Mouse (Mus musculus) intestine, embryonic 16.5 days (tissue): Measurements from ENCODE around the gene Fto. TPM values are rescaled to one million over a fixed set of nuclear protein-coding genes. Genes with fewer than 3 reads are reported as not detected.

Experiments used
- ATAC-seq: fragments of 200-750 bp; cut with Nextera tagmentation; 2 replicates; pipeline ENCODE4 v1.8.0; 2017; ENCODE audit warnings: moderate TSS enrichment, moderate library complexity
- H3K27ac ChIP-seq: fragments of 300-500 bp; sonication (generic); 2 replicates; pipeline ENCODE4 v1.5.1; 2014; ENCODE audit warnings: mild to moderate bottlenecking, low read length
- H3K27me3 ChIP-seq: fragments of 300-500 bp; sonication (generic); replicated peaks from 2 replicates; pipeline ENCODE4 v1.6.1; 2014; ENCODE audit warnings: low read length, control low read depth, mixed read lengths; ENCODE audit not compliant: control insufficient read depth, insufficient read depth
- H3K36me3 ChIP-seq: fragments of 300-500 bp; sonication (generic); 2 replicates; pipeline ENCODE4 v1.6.1; 2014; ENCODE audit warnings: low read length, control low read depth; ENCODE audit not compliant: control insufficient read depth, insufficient read depth
- H3K4me1 ChIP-seq: fragments of 300-500 bp; sonication (generic); 2 replicates; pipeline ENCODE4 v1.6.1; 2014; ENCODE audit warnings: low read length, control low read depth, mixed read lengths; ENCODE audit not compliant: control insufficient read depth, insufficient read depth
- H3K4me2 ChIP-seq: fragments of 300-500 bp; sonication (generic); 2 replicates; pipeline ENCODE4 v1.6.1; 2014; ENCODE audit warnings: low read depth, low read length, control low read depth
- H3K4me3 ChIP-seq: fragments of 300-500 bp; sonication (generic); 2 replicates; pipeline ENCODE4 v1.5.1; 2014; ENCODE audit warnings: mild to moderate bottlenecking, low read length
- H3K9ac ChIP-seq: fragments of 300-500 bp; sonication (generic); 2 replicates; pipeline ENCODE4 v1.6.1; 2014; ENCODE audit warnings: low read depth, low read length
- H3K9me3 ChIP-seq: fragments of 300-500 bp; sonication (generic); 2 replicates; pipeline ENCODE4 v1.6.1; 2016; ENCODE audit warnings: low read length, control low read depth; ENCODE audit not compliant: control insufficient read depth
- WGBS: fragments of 180-500 bp; shearing (Covaris S2); extraction: QIAGEN DNeasy Blood & Tissue Kit; methylation state at CpG from one replicate; pipeline ENCODE4 v1.1.7; 2014; 5-methylcytosine and 5-hydroxymethylcytosine counted together
- polyA plus RNA-seq: library from polyadenylated mRNA; unstranded; fragments of >200 nt; fragmentation: Nextera tagmentation; extraction: Ambion mirVana; gene quantifications from 2 replicates; pipeline ENCODE4 v1.2.1, GENCODE M21; 2015

Gene Fto
- polyA plus RNA-seq, 1 experiment from 2014 or later, result 58.1 TPM

DNA sequence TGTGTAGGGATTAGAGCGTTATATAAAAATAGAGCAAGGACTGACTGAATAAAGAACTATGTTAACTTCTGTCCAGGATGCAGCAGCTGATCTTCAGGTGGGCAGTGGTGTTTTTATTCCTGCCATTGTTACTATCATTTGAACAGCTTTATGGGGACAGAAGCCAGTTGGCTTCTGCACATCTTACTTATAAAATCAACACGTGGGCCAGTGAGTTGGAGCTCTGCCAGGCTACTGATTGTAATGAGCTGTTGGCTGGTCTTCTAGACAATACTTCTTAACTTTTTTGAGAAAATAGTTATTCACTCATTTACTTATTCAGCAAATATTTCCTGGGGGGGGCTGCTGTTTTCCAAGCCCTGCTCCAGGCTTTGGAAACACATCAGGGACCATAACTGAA, 215.6 kb downstream of the Fto start:
- Histone ChIP-seq H3K4me3 (no peak overlapping the region), H3K27ac (no peak overlapping the region), H3K36me3 (no peaks in the 10 kb centered on the region), H3K4me1 (peaks cover 11% of the 10 kb centered on the region), H3K27me3 (no peaks in the 10 kb centered on the region), H3K9ac (no peak overlapping the region), H3K9me3 (no peaks in the 10 kb centered on the region), H3K4me2 (no peak overlapping the region)
- no peak for ATAC-seq
- 36% methylated on average over 2 of the region's 2 CpGs for WGBS

DNA sequence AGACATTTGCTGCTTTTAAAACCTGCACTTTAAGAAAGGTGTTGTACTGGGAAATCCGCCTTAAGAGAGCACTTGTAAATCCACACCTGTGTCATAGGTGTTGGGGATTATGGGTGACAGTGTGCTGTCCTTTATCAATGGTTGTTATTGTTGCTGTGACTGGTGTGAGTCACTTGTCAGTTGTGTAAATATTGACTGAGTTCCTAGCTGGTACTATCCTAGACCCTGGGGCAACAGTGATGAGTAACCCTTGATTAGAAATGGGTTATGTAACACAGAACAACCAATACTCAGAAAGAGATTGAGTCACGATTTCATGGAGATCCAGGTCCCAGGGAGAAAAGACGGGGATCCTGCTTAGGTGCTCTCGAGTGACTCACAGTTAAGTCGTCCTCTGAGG, 216.4 kb downstream of the Fto start:
- ATAC-seq, result peak; percentile 54
- Histone ChIP-seq H3K27me3 (no peaks in the 10 kb centered on the region), H3K4me1 (peaks cover 11% of the 10 kb centered on the region), H3K9ac (no peak overlapping the region), H3K27ac (no peak overlapping the region), H3K4me2 (no peak overlapping the region), H3K9me3 (no peaks in the 10 kb centered on the region), H3K36me3 (no peaks in the 10 kb centered on the region), H3K4me3 (no peak overlapping the region)
- 71% methylated on average over 5 of the region's 5 CpGs for WGBS

DNA sequence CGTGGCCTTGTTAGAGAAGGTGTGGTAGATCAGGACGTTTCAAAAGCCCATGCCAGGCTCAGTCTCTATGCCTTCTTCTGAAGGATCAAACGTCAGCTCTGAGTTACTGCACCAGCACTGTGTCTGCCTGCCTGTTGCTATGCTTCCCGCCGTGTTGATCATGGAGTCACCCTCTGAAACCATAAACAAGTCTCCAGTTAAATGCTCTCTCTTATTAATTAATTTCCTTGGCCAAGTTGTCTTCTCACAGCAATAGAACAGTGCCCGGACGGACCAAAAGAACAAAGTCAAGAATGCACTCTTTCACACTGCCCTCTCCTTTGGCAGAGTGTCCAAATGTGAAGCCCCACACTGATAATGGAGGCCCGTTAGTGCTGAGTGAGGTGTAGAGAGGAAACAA, 217.3 kb downstream of the Fto start:
- no peak overlapping the region for H3K4me3 ChIP-seq
- no peak overlapping the region for H3K9ac ChIP-seq
- no peak overlapping the region for H3K27ac ChIP-seq
- H3K9me3 ChIP-seq, result no peaks in the 10 kb centered on the region
- ATAC-seq, result no peak
- H3K36me3 ChIP-seq, result no peaks in the 10 kb centered on the region
- peaks cover 6% of the 10 kb centered on the region for H3K4me1 ChIP-seq
- 80% methylated on average over 8 of the region's 8 CpGs for WGBS
- H3K27me3 ChIP-seq, result no peaks in the 10 kb centered on the region
- H3K4me2 ChIP-seq, result no peak overlapping the region

DNA sequence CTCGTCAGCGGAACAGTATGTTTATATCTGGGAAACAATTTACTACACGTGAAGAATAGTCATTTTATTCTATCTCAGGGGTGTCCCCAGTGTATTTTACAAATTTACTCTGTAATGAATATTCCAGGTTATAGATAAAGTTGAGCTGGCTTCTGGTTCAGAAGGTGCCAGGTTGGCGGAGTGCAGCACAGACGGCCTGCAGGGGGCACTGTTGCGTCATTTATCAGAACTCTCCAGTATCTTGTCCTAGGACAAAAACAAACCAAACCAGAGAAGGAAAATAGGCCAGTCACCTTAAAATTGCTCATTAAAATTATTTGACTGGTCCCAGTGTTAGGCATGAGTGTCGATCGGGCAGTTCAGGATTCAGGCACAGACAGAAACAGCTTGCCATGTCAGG, 218.6 kb downstream of the Fto start:
- H3K36me3 ChIP-seq, result no peaks in the 10 kb centered on the region
- WGBS, result 31% methylated on average over 8 of the region's 8 CpGs
- no peaks in the 10 kb centered on the region for H3K9me3 ChIP-seq
- H3K4me2 ChIP-seq, result no peak overlapping the region
- H3K4me1 ChIP-seq, result peaks cover 6% of the 10 kb centered on the region
- H3K27me3 ChIP-seq, result no peaks in the 10 kb centered on the region
- no peak overlapping the region for H3K4me3 ChIP-seq
- H3K27ac ChIP-seq, result no peak overlapping the region
- no peak overlapping the region for H3K9ac ChIP-seq
- no peak for ATAC-seq

DNA sequence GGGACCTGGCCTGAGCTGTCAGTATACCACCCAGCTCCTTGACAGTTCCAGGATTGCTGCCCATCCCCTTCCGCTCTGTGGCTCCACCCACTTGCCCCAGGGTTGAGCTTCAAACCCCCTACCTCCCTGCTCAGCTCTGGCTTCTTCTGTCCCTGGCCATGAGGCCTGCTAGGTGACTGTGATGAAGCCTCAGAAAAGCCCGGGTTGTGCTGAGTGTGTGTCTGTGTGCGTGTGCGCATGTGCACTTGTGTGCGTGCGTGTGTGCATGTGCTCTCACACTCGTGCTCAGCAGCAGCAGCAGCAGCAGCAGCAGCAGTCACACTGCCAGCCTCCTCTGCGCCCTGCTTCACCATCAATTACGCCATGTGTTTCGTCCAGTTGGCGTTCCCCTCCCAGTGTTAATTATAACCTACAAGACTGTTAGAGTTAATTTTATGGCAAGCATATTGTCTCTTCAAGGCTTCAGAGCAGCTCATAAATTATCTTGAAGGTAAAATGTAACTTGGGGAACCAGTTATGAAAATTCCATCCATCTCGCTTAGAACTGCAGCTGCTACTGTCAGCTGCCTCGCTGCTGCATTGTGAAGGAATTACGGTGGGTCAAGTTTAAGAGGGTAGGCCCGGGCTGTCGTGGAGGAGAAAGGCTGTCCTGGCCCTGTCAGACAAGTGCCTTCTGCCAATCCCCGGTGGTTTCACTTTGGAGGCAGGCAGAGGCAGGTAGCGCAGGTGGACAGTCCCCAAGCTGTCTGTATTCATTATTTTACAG, 219.5 kb downstream of the Fto start:
- Histone ChIP-seq H3K4me1 (peaks cover 6% of the 10 kb centered on the region), H3K9ac (no peak overlapping the region), H3K9me3 (no peaks in the 10 kb centered on the region), H3K36me3 (no peaks in the 10 kb centered on the region), H3K4me2 (no peak overlapping the region), H3K27ac (no peak overlapping the region), H3K4me3 (no peak overlapping the region), H3K27me3 (no peaks in the 10 kb centered on the region)
- whole genome bisulfite sequencing, result 66% methylated on average over 18 of the region's 18 CpGs
- peak; percentile 61; the same call in 1 of the 2 replicates for ATAC-seq

DNA sequence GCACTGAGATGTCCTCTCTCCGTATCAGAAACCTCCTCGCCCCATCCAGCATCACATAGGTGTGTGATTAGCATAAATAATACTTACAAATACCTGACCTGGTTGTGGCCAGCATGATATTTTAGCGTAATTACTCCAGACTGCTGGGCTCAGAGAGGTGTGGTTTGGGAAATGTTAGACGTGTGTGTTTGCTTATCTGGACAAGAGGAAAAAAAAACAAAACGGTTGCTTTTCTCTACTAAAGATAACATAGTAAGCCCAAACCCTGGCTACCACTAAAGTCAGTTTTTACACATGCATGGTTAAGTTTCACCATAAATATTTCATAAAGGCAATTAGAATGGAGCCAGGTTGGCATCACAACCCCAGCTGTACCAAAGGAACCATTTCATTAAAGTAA, 221.4 kb downstream of the Fto start:
- H3K36me3 ChIP-seq, result no peaks in the 10 kb centered on the region
- ATAC-seq, result no peak
- 80% methylated on average over 5 of the region's 5 CpGs for WGBS

DNA sequence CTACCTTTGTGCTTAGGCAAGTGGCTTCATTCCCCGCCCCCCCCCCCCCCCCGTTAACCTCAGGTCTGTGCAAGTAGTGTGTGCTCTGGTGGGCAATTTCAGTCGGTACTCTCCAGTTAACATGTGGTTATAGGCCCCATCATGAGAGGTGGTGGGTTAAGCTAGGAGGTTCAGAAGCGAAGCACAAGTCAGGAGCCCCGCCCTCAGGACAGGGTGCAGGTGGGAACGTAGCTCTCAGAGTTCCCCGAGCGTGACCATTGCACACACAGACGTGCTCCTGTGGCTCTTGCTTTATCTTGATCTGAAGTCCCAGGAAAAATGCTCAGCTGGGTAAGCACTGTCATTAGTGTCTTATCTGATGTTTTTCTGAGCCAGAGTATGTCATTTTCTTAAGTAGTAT, 224.8 kb downstream of the Fto start:
- peak; percentile 60; the same call in 1 of the 2 replicates for ATAC-seq
- WGBS, result 67% methylated on average over 9 of the region's 9 CpGs
- Histone ChIP-seq H3K9ac (no peak overlapping the region), H3K36me3 (peaks cover 2% of the 10 kb centered on the region; the same call in 1 of the 2 replicates), H3K4me2 (no peak overlapping the region), H3K4me3 (no peak overlapping the region), H3K4me1 (no peaks in the 10 kb centered on the region; the same call in 1 of the 2 replicates), H3K27ac (no peak overlapping the region), H3K9me3 (no peaks in the 10 kb centered on the region), H3K27me3 (no peaks in the 10 kb centered on the region)

More for the DNA sequence above, 221.4 kb downstream of the Fto start:
- Histone ChIP-seq H3K4me2 (no peak overlapping the region), H3K9me3 (no peaks in the 10 kb centered on the region), H3K27ac (no peak overlapping the region), H3K4me1 (peaks cover 3% of the 10 kb centered on the region; the same call in 1 of the 2 replicates), H3K9ac (no peak overlapping the region), H3K4me3 (no peak overlapping the region), H3K27me3 (no peaks in the 10 kb centered on the region)

DNA sequence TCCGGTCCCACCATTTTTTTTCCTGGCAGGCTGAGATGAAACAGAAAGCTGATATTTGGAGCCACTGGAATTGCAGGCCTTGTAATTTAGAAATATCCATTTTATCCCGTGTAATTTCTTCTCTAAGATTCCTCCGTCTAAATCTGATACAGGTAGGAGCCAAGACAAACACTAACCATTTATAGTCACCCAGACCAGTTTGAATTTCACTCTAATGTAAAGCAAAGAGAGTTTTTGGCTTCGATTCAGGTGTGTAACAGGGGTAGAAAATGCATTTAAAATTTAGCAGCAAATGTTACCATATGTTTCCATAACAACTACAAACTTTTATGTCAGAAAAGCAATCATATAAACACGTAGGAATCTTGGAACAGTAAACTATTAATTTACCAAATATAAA, 225.6 kb downstream of the Fto start:
- Histone ChIP-seq H3K36me3 (peaks cover 2% of the 10 kb centered on the region; the same call in 1 of the 2 replicates), H3K27me3 (no peaks in the 10 kb centered on the region), H3K4me2 (no peak overlapping the region), H3K27ac (no peak overlapping the region), H3K9me3 (no peaks in the 10 kb centered on the region), H3K4me3 (no peak overlapping the region), H3K9ac (no peak overlapping the region), H3K4me1 (no peaks in the 10 kb centered on the region; the same call in 1 of the 2 replicates)
- WGBS, result 80% methylated on average over 5 of the region's 5 CpGs
- no peak for ATAC-seq

DNA sequence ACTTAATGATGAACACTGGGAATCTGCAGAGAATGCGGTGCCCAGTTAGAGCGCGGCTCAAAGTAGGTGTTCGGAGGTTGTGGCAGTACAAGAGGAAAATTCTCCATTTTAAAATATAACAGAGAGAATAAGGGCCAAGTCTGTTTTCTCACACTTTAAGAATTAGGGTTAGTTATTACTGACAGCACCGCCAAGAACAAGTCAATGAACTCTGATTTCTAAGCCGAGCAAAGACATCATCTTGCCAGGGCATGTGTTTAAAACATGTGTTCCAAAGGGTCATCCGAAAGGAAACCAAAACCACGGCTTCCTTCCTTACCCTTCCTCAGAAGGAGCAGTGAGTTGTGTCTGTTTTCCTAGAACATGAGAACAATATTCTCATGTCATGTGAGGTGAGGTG, 226.3 kb downstream of the Fto start:
- Histone ChIP-seq H3K4me1 (no peaks in the 10 kb centered on the region; the same call in 1 of the 2 replicates), H3K9me3 (no peaks in the 10 kb centered on the region), H3K27ac (no peak overlapping the region), H3K36me3 (peaks cover 2% of the 10 kb centered on the region; the same call in 1 of the 2 replicates), H3K4me2 (no peak overlapping the region), H3K9ac (no peak overlapping the region), H3K27me3 (no peaks in the 10 kb centered on the region), H3K4me3 (no peak overlapping the region)
- WGBS, result 91% methylated on average over 8 of the region's 8 CpGs
- ATAC-seq, result no peak
